Mouse (Mus musculus): Measurements from ENCODE around the gene Med4.

Gene Med4

DNA sequence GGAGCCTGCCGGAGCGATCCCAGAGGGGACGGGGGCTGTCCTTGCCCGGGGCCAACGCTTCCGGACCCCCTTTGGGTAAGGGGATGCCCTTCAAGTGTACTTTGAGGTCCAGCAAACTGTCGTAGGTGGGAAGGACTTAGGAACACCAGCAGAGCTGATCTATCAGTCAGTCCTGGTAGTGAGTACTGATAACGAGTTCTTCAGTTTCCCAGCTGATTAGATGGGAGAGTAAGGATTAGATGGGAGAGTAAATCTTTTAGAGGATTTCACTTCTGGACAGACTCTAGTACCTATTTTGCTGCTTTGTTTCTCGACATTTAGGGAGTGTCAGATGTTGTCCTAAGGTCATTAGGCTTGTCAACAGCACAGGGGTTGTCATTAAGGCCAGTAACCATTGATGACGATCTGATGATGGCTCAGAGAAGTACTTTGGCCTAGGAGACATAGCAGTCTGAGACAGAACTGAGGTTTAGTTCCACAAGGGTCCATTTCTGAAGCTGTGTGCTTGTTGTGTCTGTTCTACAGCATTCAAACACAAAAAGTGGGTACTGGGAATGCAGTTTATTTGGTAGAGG, 43.4 kb downstream of the Med4 start:
- in situ Hi-C loops (cut with MboI, MseI), result no loop called here

Data from T-helper 2 cell (primary cell).